Comparison of ENCODE assay signal across 8 mouse cellular contexts in the genomic region with DNA sequence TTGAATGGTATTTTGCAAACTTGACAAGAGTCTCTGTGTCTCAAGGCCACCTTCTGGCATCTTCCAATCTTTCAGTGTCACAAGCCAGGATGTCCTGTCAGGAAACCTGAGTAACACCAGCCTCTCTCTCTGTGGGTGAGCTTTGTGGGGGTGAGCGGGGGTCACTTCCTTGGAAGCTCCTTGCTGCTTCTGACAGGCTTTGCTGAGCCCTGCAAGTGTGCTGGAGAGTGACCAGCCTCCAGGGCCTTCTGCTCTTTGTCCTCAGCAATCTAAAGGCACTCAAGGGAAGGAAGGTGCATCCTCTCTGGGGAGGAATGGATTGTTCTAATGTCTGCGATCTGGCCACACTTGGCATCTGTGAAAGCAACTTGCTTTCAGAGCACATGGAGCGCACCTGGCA. TPM values are rescaled to one million over a fixed set of nuclear protein-coding genes. Genes with fewer than 3 reads are reported as not detected.
A peak's percentile ranks its signal among the peaks of the same experiment; 100 is the strongest.
DNase-seq lines count a peak whose midpoint lies in the region; ATAC-seq lines count a peak whose summit lies in the region.

No protein-coding gene starts in this region.

- DNase-seq in embryo, embryonic 10 days (ENCODE audit: low spot score): peak; percentile 29
- DNase-seq in embryo, embryonic 9.5 days (ENCODE audit: extremely low spot score): no peak
- DNase-seq in left cerebral cortex, adult 9 months (ENCODE audit: low spot score in 2 of 2): no peak
- DNase-seq in spleen, postnatal 4 days (ENCODE audit: low spot score in 2 of 2): no peak

- H3K9ac ChIP-seq in embryonic facial prominence, embryonic 12.5 days: no peak overlapping the region
- H3K9ac ChIP-seq in hindbrain, embryonic 16.5 days (ENCODE audit: low read depth, low read length): no peak overlapping the region
- no peak overlapping the region for H3K9ac ChIP-seq in liver, embryonic 16.5 days (ENCODE audit: low read depth, low read length)

- H3K4me3 ChIP-seq in embryonic facial prominence, embryonic 12.5 days: no peak overlapping the region
- H3K4me3 ChIP-seq in hindbrain, embryonic 16.5 days (ENCODE audit: low read length): no peak overlapping the region
- no peak overlapping the region for H3K4me3 ChIP-seq in liver, embryonic 16.5 days (ENCODE audit: low read depth, low read length)

- ATAC-seq in embryonic facial prominence, embryonic 12.5 days (ENCODE audit: insufficient number of reproducible peaks, insufficient read depth, low FRiP score, low TSS enrichment): no peak
- no peak for ATAC-seq in hindbrain, embryonic 16.5 days
- 0 out of 2 replicates have a peak, but pooled peaks have one; percentile 10 for ATAC-seq in liver, embryonic 16.5 days (ENCODE audit: low read depth)
- ATAC-seq in erythroid progenitor cell, adult 5-6 weeks (replicated peaks; ENCODE audit: low FRiP score, poor library complexity, severe bottlenecking): no peak

- H3K36me3 ChIP-seq in embryonic facial prominence, embryonic 12.5 days: no peaks in the 10 kb centered on the region
- H3K36me3 ChIP-seq in hindbrain, embryonic 16.5 days (ENCODE audit: control insufficient read depth, insufficient read depth, low read length): no peaks in the 10 kb centered on the region
- no peaks in the 10 kb centered on the region for H3K36me3 ChIP-seq in liver, embryonic 16.5 days (ENCODE audit: control insufficient read depth, insufficient read depth)

- H3K4me2 ChIP-seq in embryonic facial prominence, embryonic 12.5 days (replicated peaks): no peak overlapping the region
- no peak overlapping the region for H3K4me2 ChIP-seq in hindbrain, embryonic 16.5 days (ENCODE audit: low read length)
- H3K4me2 ChIP-seq in liver, embryonic 16.5 days (ENCODE audit: low read depth, low read length): no peak overlapping the region

- H3K27ac ChIP-seq in embryonic facial prominence, embryonic 12.5 days: peak overlapping the region; percentile 92
- H3K27ac ChIP-seq in hindbrain, embryonic 16.5 days (ENCODE audit: low read depth, low read length): peak overlapping the region; percentile 45; the same call in 1 of the 2 replicates
- no peak overlapping the region for H3K27ac ChIP-seq in liver, embryonic 16.5 days (ENCODE audit: low read length)

- no peaks in the 10 kb centered on the region for H3K27me3 ChIP-seq in embryonic facial prominence, embryonic 12.5 days
- H3K27me3 ChIP-seq in hindbrain, embryonic 16.5 days (replicated peaks; ENCODE audit: control insufficient read depth, insufficient read depth, low read length): no peaks in the 10 kb centered on the region
- no peaks in the 10 kb centered on the region for H3K27me3 ChIP-seq in liver, embryonic 16.5 days (ENCODE audit: control insufficient read depth, insufficient read depth, low read depth, low read length)

- WGBS in embryonic facial prominence, embryonic 12.5 days: 58% methylated on average over 3 of the region's 3 CpGs
- 55% methylated on average over 3 of the region's 3 CpGs for WGBS in hindbrain, embryonic 16.5 days
- 55% methylated on average over 3 of the region's 3 CpGs for WGBS in liver, embryonic 16.5 days (ENCODE audit: insufficient replicate concordance)

- H3K9me3 ChIP-seq in embryonic facial prominence, embryonic 12.5 days: no peaks in the 10 kb centered on the region
- no peaks in the 10 kb centered on the region for H3K9me3 ChIP-seq in hindbrain, embryonic 16.5 days (ENCODE audit: control insufficient read depth, low read length)
- no peaks in the 10 kb centered on the region for H3K9me3 ChIP-seq in liver, embryonic 16.5 days (replicated peaks; ENCODE audit: control insufficient read depth, low read length)

- H3K4me1 ChIP-seq in embryonic facial prominence, embryonic 12.5 days: peaks cover 34% of the 10 kb centered on the region
- H3K4me1 ChIP-seq in hindbrain, embryonic 16.5 days (ENCODE audit: control insufficient read depth, insufficient read depth, low read depth, low read length): no peaks in the 10 kb centered on the region; the same call in 1 of the 2 replicates
- peaks cover 14% of the 10 kb centered on the region for H3K4me1 ChIP-seq in liver, embryonic 16.5 days (ENCODE audit: control insufficient read depth, low read depth, low read length)

RNA-seq across cellular contexts. Expression of gene C87436, which starts 41.1 kb away (rescaled TPM):
- polyA plus RNA-seq in embryonic facial prominence, embryonic 12.5 days (2016; fragmentation: Nextera tagmentation; extraction: Ambion mirVana): 27.0 and 30.3 TPM in 2 replicates
- polyA plus RNA-seq in hindbrain, embryonic 16.5 days (2015; fragmentation: Nextera tagmentation; extraction: Ambion mirVana): 21.4 and 22.9 TPM in 2 replicates
- polyA plus RNA-seq in liver, embryonic 16.5 days (2015; fragmentation: Nextera tagmentation; extraction: Ambion mirVana): 10.6 and 10.8 TPM in 2 replicates
- total RNA-seq in erythroid progenitor cell, adult 5-6 weeks (2015; ENCODE audit: low replicate concordance): 20.5 and 22.6 TPM in 2 replicates
- 7.1 and 8.0 TPM in 2 replicates for total RNA-seq in erythroid progenitor cell, adult 5-6 weeks (2017; ENCODE audit: low replicate concordance)

RNA-seq across cellular contexts. Expression of gene Pcbp1, which starts 46.8 kb away (rescaled TPM):
- 537 and 549 TPM in 2 replicates for polyA plus RNA-seq in embryonic facial prominence, embryonic 12.5 days (2016; fragmentation: Nextera tagmentation; extraction: Ambion mirVana)
- 123 and 163 TPM in 2 replicates for polyA plus RNA-seq in hindbrain, embryonic 16.5 days (2015; fragmentation: Nextera tagmentation; extraction: Ambion mirVana)
- polyA plus RNA-seq in liver, embryonic 16.5 days (2015; fragmentation: Nextera tagmentation; extraction: Ambion mirVana): 82.3 and 84.0 TPM in 2 replicates
- total RNA-seq in erythroid progenitor cell, adult 5-6 weeks (2015; ENCODE audit: low replicate concordance): 145 and 147 TPM in 2 replicates
- 58.4 and 67.4 TPM in 2 replicates for total RNA-seq in erythroid progenitor cell, adult 5-6 weeks (2017; ENCODE audit: low replicate concordance)

RNA-seq across cellular contexts. Expression of gene Gm44790, which starts 52.9 kb away (rescaled TPM):
- not detected in 2 replicates for polyA plus RNA-seq in embryonic facial prominence, embryonic 12.5 days (2016; fragmentation: Nextera tagmentation; extraction: Ambion mirVana)
- not detected in 2 replicates for polyA plus RNA-seq in hindbrain, embryonic 16.5 days (2015; fragmentation: Nextera tagmentation; extraction: Ambion mirVana)
- not detected in 2 replicates for polyA plus RNA-seq in liver, embryonic 16.5 days (2015; fragmentation: Nextera tagmentation; extraction: Ambion mirVana)
- total RNA-seq in erythroid progenitor cell, adult 5-6 weeks (2015; ENCODE audit: low replicate concordance): 2.5 TPM in 1 of 2 replicates, not detected in the other
- not detected in 2 replicates for total RNA-seq in erythroid progenitor cell, adult 5-6 weeks (2017; ENCODE audit: low replicate concordance)
